Mouse (Mus musculus) heart, embryonic 13.5 days (tissue): ENCODE data around the gene Pnliprp2. TPM values are rescaled to one million over a fixed set of nuclear protein-coding genes. Genes with fewer than 3 reads are reported as not detected.

ENCODE experiments used
- ATAC-seq: fragments of 200-750 bp; cut with Nextera tagmentation; 2 replicates; pipeline ENCODE4 v1.8.0; 2017; ENCODE audit warnings: moderate TSS enrichment; ENCODE audit not compliant: insufficient number of reproducible peaks, low FRiP score, low TSS enrichment; ENCODE audit errors: extremely low read depth
- H3K27ac ChIP-seq: fragments of 300-500 bp; sonication (generic); replicated peaks from 2 replicates; pipeline ENCODE4 v1.5.1; 2015; ENCODE audit warnings: moderate library complexity, mild to moderate bottlenecking, inconsistent platforms
- H3K27me3 ChIP-seq: fragments of 300-500 bp; sonication (generic); replicated peaks from 2 replicates; pipeline ENCODE4 v1.6.1; 2015; ENCODE audit warnings: mild to moderate bottlenecking, inconsistent platforms
- H3K36me3 ChIP-seq: fragments of 300-500 bp; sonication (generic); 2 replicates; pipeline ENCODE4 v1.6.1; 2015; ENCODE audit warnings: mild to moderate bottlenecking, inconsistent platforms
- H3K4me1 ChIP-seq: fragments of 300-500 bp; sonication (generic); 2 replicates; pipeline ENCODE4 v1.6.1; 2015; ENCODE audit warnings: inconsistent platforms
- H3K4me2 ChIP-seq: fragments of 300-500 bp; sonication (generic); 2 replicates; pipeline ENCODE4 v1.6.1; 2015; ENCODE audit warnings: inconsistent platforms, mild to moderate bottlenecking, moderate library complexity
- H3K4me3 ChIP-seq: fragments of 300-500 bp; sonication (generic); 2 replicates; pipeline ENCODE4 v1.5.1; 2015; ENCODE audit warnings: moderate library complexity, mild to moderate bottlenecking, inconsistent platforms
- H3K9ac ChIP-seq: fragments of 300-500 bp; sonication (generic); 2 replicates; pipeline ENCODE4 v1.6.1; 2015; ENCODE audit warnings: inconsistent platforms, mild to moderate bottlenecking, moderate library complexity
- H3K9me3 ChIP-seq: fragments of 300-500 bp; sonication (generic); 2 replicates; pipeline ENCODE4 v1.6.1; 2016; ENCODE audit warnings: inconsistent platforms
- WGBS: fragments of 180-500 bp; shearing (Covaris S2); methylation state at CpG from one replicate; pipeline ENCODE4 v1.1.7; 2015; ENCODE audit warnings: mixed read lengths; 5-methylcytosine and 5-hydroxymethylcytosine counted together
- polyA plus RNA-seq: library from polyadenylated mRNA; unstranded; fragments of >200 nt; fragmentation: Nextera tagmentation; extraction: Ambion mirVana; gene quantifications from 2 replicates; pipeline ENCODE4 v1.2.1, GENCODE M21; 2015

The Pnliprp2 gene
- polyA plus RNA-seq, 1 experiment from 2014 or later = 0.21 TPM

DNA sequence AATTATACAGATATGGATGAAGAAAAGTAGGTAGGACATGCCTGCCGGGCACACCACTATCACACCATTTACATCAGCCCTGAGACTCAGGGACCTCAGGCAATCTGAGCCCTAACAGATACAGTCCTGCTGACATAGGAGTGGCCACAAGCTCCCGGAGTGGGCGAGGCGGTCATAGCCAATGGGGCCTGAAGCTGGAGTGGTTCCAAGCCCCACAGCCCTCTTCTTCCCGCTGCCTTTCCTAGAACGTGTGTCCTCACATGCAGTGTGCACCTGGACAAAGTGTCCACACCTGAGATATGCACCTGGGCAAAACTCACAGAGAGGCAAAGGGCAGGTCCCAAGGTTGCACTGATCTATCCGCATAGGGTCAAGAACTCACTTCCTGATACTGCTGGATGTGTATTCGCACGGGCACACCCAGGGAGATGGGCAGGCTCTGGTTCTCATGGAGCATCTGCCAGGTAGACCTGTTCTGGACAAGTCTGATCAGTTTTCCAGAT lies 12.0 kb upstream of the Pnliprp2 start:
- Histone ChIP-seq H3K4me2 (no peak overlapping the region), H3K9ac (no peak overlapping the region), H3K4me1 (no peaks in the 10 kb centered on the region), H3K36me3 (no peaks in the 10 kb centered on the region), H3K4me3 (no peak overlapping the region), H3K9me3 (no peaks in the 10 kb centered on the region), H3K27ac (no peak overlapping the region), H3K27me3 (no peaks in the 10 kb centered on the region)
- ATAC-seq = no peak
- 78% methylated on average over 9 of the region's 9 CpGs for WGBS

GRCm38 (mm10) chr19:58750822-58751221 lies 8.7 kb upstream of the Pnliprp2 start:
- ATAC-seq = no peak
- Histone ChIP-seq H3K4me2 (no peak overlapping the region), H3K9ac (no peak overlapping the region), H3K27me3 (no peaks in the 10 kb centered on the region), H3K27ac (no peak overlapping the region), H3K9me3 (no peaks in the 10 kb centered on the region; the same call in 1 of the 2 replicates), H3K36me3 (no peaks in the 10 kb centered on the region), H3K4me3 (no peak overlapping the region), H3K4me1 (no peaks in the 10 kb centered on the region)
- WGBS = 64% methylated on average over 2 of the region's 2 CpGs

GRCm38 (mm10) chr19:58751504-58751903 lies 8.0 kb upstream of the Pnliprp2 start:
- Histone ChIP-seq H3K36me3 (no peaks in the 10 kb centered on the region), H3K27ac (no peak overlapping the region), H3K4me3 (no peak overlapping the region), H3K4me1 (no peaks in the 10 kb centered on the region), H3K4me2 (no peak overlapping the region), H3K27me3 (no peaks in the 10 kb centered on the region), H3K9ac (no peak overlapping the region), H3K9me3 (no peaks in the 10 kb centered on the region; the same call in 1 of the 2 replicates)
- WGBS = 55% methylated on average over 2 of the region's 2 CpGs
- no peak for ATAC-seq

- H3K27me3 ChIP-seq = peaks cover 9% of the 10 kb centered on the region; the same call in 1 of the 2 replicates
- no peaks in the 10 kb centered on the region; the same call in 1 of the 2 replicates for H3K9me3 ChIP-seq
- no peak overlapping the region for H3K27ac ChIP-seq
- no peak overlapping the region for H3K4me3 ChIP-seq
- 85% methylated on average over 4 of the region's 4 CpGs for WGBS
- ATAC-seq = no peak
- H3K4me2 ChIP-seq = no peak overlapping the region
- no peaks in the 10 kb centered on the region for H3K36me3 ChIP-seq
- H3K9ac ChIP-seq = no peak overlapping the region
- H3K4me1 ChIP-seq = peaks cover 3% of the 10 kb centered on the region; the same call in 1 of the 2 replicates
These were observed 648 bp upstream of the Pnliprp2 start for GRCm38 (mm10) chr19:58758871-58759270.

GRCm38 (mm10) chr19:58762316-58762715 lies 2.8 kb downstream of the Pnliprp2 start:
- Histone ChIP-seq H3K4me1 (peaks cover 3% of the 10 kb centered on the region; the same call in 1 of the 2 replicates), H3K9me3 (no peaks in the 10 kb centered on the region), H3K36me3 (no peaks in the 10 kb centered on the region), H3K27me3 (peaks cover 15% of the 10 kb centered on the region; the same call in 1 of the 2 replicates), H3K27ac (no peak overlapping the region), H3K9ac (no peak overlapping the region), H3K4me3 (no peak overlapping the region), H3K4me2 (no peak overlapping the region)
- 24% methylated on average over 6 of the region's 6 CpGs for WGBS
- ATAC-seq = no peak; the same call in 1 of the 2 replicates

- Histone ChIP-seq H3K27ac (no peak overlapping the region), H3K9me3 (no peaks in the 10 kb centered on the region), H3K36me3 (no peaks in the 10 kb centered on the region), H3K27me3 (peaks cover 16% of the 10 kb centered on the region; the same call in 1 of the 2 replicates), H3K4me2 (peak overlapping the region; percentile 38; the same call in 1 of the 2 replicates), H3K9ac (no peak overlapping the region), H3K4me1 (peaks cover 3% of the 10 kb centered on the region; the same call in 1 of the 2 replicates), H3K4me3 (no peak overlapping the region)
- WGBS = 6% methylated on average over 12 of the region's 12 CpGs
- ATAC-seq = no peak
These were observed 3.5 kb downstream of the Pnliprp2 start for GRCm38 (mm10) chr19:58762848-58763541.

GRCm38 (mm10) chr19:58767329-58767728 lies 7.8 kb downstream of the Pnliprp2 start:
- H3K4me3 ChIP-seq = no peak overlapping the region
- no peak overlapping the region for H3K9ac ChIP-seq
- H3K27ac ChIP-seq = no peak overlapping the region
- no peaks in the 10 kb centered on the region for H3K9me3 ChIP-seq
- no peaks in the 10 kb centered on the region for H3K36me3 ChIP-seq
- peaks cover 20% of the 10 kb centered on the region; the same call in 1 of the 2 replicates for H3K27me3 ChIP-seq
- ATAC-seq = no peak
- peaks cover 3% of the 10 kb centered on the region; the same call in 1 of the 2 replicates for H3K4me1 ChIP-seq
- H3K4me2 ChIP-seq = no peak overlapping the region
- WGBS = 95% methylated on average over 6 of the region's 6 CpGs

DNA sequence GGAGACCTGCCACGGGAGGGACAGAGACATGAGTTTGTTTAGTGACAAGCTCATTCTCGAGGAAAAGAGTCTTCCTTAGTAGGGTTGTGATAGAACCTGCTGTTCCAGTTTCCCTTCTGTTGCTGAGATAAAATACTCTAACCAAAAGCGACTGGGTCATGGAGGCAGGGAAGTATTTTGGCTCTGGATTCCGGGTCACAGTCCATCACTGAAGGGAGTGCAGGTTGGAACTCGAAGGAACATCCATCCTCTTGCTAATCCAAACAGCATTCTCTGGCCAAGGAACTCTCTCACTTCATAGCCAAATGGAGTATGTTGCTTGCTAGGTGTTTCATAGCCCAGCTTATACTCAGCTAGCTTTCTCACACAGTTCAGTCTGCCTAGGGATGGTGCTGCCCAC lies 16.9 kb downstream of the Pnliprp2 start:
- Histone ChIP-seq H3K27ac (no peak overlapping the region), H3K36me3 (no peaks in the 10 kb centered on the region), H3K4me1 (no peaks in the 10 kb centered on the region), H3K9me3 (no peaks in the 10 kb centered on the region), H3K9ac (no peak overlapping the region), H3K27me3 (no peaks in the 10 kb centered on the region), H3K4me2 (no peak overlapping the region), H3K4me3 (no peak overlapping the region)
- WGBS = 61% methylated on average over 5 of the region's 5 CpGs
- ATAC-seq = no peak

DNA sequence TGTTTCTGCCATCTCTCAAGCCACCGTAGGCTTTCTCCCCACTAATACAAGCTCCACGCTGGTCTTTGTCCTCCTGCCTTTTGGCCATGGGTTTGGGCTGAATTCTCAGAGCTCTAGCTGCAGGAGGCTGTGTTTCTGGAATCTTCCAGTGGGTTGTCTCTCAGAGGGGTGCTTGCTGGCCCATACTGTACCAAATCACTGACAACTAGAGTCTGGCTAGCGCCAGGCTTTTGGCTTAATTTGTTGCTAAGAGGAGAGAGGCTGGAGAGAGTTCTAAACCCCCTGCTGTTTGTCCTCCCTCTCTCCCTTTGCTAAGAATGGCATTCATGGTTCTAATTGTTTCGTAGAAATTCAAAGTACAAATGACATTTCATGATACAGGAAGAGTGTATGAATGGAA lies 22.0 kb downstream of the Pnliprp2 start:
- Histone ChIP-seq H3K36me3 (no peaks in the 10 kb centered on the region), H3K4me1 (0 out of 2 replicates have a peak, but pooled peaks cover 4% of the 10 kb centered on the region), H3K4me3 (no peak overlapping the region), H3K27ac (no peak overlapping the region), H3K9me3 (no peaks in the 10 kb centered on the region), H3K9ac (no peak overlapping the region), H3K27me3 (no peaks in the 10 kb centered on the region), H3K4me2 (no peak overlapping the region)
- 57% methylated on average over 4 of the region's 4 CpGs for WGBS
- ATAC-seq = no peak

DNA sequence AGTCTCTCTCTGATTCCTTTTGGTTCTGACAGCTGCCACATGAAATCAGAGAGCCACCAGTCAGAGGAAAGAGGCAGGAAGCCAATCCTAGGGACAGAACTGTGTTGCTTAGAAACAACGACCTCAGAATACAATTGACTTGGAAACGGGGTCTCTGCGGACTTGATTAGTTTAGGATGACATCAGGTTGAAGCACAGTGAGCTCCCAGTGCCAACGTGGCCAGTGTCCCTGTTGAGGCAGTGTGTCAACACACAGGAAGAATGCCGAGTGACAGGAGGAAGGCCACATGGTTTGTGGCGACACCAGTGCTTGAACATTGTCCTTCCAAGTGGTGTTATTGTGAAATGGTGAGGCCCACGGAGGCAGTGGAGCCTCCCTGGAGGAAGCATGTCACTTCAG lies 24.4 kb downstream of the Pnliprp2 start:
- Histone ChIP-seq H3K36me3 (no peaks in the 10 kb centered on the region), H3K4me2 (no peak overlapping the region), H3K4me3 (no peak overlapping the region), H3K27me3 (no peaks in the 10 kb centered on the region), H3K9ac (no peak overlapping the region), H3K9me3 (no peaks in the 10 kb centered on the region), H3K4me1 (0 out of 2 replicates have a peak, but pooled peaks cover 4% of the 10 kb centered on the region), H3K27ac (no peak overlapping the region)
- no peak for ATAC-seq
- 36% methylated on average over 7 of the region's 7 CpGs for WGBS

GRCm38 (mm10) chr19:58789194-58789593 lies 29.7 kb downstream of the Pnliprp2 start:
- Histone ChIP-seq H3K4me3 (no peak overlapping the region), H3K27ac (no peak overlapping the region), H3K27me3 (no peaks in the 10 kb centered on the region), H3K4me2 (no peak overlapping the region), H3K4me1 (peaks cover 2% of the 10 kb centered on the region; the same call in 1 of the 2 replicates), H3K9ac (no peak overlapping the region), H3K9me3 (no peaks in the 10 kb centered on the region), H3K36me3 (no peaks in the 10 kb centered on the region)
- WGBS = 68% methylated on average over 11 of the region's 11 CpGs
- ATAC-seq = no peak

DNA sequence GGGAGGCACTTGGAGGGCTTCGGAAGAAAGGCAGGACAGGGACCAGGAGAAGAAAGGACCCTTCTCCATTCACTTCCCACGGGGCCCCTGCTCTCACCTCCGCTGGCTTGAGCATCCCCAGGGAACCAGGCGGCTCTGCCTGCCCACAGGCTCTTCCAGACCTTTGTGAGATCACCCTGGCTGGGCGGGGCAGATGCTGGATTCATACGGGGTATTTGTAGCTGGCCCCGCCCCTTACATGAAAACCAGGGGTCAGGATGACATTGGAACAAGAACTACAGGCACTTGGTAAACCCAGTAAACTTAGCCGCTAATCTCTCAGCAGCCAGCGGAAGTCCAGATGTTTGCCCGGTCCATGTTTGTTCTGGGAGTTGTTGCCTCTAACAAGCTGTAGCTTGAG lies 34.8 kb downstream of the Pnliprp2 start, which contains the start of gene 1700019N19Rik:
Gene 1700019N19Rik, minus strand, starts transcription at position 178 of the 400 bp plus-strand sequence.
- no peak within 1 kb of the TSS for H3K4me3 ChIP-seq
- ATAC-seq = no peak
- peaks cover 4% of the 10 kb centered on the region; the same call in 1 of the 2 replicates for H3K4me1 ChIP-seq
- peaks cover 12% of the 10 kb centered on the region for H3K36me3 ChIP-seq
- no peak within 1 kb of the TSS for H3K4me2 ChIP-seq
- 33% methylated on average over 10 of the region's 10 CpGs for WGBS
- no peaks in the 10 kb centered on the region for H3K9me3 ChIP-seq
- H3K27me3 ChIP-seq = no peaks in the 10 kb centered on the region
- no peak within 1 kb of the TSS for H3K9ac ChIP-seq
- H3K27ac ChIP-seq = no peak within 1 kb of the TSS
